Mouse (Mus musculus): ENCODE data around the gene Cdon.
A peak's percentile ranks its signal among the peaks of the same experiment; 100 is the strongest.

The Cdon gene

DNA sequence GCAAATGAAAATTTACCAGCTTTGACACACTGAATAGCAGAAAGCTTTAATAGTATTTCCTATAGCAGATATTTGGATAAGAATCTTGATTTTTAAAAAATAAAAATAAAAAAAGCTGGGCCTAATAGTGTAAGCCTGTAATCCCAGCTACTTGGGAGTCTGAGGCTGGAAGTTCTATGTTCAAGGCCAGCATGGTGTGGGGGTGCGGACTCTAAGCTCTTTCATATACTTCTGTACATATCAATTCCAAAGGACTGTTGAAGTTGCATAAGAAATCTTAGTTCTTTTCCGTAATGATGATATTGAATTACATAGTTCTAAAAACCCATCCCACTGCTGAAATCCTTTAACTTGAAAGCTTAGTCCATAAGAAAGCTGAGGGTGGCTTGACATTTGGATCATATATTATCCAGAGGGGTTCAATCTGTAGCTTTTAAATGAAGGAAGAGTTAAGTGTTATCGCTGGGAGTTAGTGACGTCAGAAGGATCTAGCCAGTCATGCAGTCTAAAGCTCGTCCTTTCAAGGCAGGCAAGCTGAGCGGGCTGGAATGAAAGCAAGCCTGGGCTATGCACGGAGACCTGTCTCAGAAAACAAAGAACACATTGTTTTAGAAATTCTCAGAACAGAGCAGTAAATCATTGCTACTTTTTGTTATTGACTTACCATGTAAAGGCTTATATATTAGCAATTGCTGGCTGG, 72.3 kb downstream of the Cdon start:
- DNase-seq (ENCODE audit: low read depth, low spot score) = no peak

DNA sequence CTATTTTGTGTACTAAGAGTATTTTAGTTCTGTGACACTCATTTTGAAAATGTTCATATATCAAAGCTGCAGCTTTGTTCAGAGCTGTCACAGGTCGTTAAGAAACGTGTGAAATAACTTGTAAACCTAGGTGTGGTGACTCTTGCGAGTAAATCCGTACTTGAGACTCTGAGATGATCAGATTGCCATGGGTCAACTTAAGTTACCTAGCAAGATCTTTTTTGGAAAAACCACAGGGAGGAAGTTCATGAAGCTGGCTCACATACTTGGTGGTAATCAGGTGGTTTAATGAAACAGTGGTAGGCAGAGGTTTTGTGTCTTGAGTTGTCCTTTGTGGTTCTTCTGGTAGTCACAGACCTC, 72.8 kb downstream of the Cdon start:
- no peak for DNase-seq (ENCODE audit: low read depth, low spot score)

DNA sequence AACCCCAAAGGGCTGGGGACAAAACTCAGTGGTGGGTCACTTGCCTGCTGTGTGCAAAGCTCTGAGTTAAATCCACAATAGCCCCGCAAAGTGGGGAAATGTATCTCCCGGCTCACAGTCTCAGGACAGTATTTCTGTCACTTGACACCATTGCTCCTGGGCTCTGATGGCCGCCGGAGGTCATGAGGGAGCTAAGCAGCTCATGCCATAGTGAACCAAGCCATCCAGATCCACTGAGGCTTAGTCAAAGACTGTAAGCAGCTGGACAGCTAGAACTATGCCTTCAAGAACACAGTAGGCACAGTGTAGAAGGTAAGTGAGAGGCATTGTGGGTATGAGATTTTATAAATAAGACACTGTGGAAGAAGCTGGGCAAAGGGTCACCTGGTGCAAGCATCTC, 74.0 kb downstream of the Cdon start:
- no peak for DNase-seq (ENCODE audit: low read depth, low spot score)

DNA sequence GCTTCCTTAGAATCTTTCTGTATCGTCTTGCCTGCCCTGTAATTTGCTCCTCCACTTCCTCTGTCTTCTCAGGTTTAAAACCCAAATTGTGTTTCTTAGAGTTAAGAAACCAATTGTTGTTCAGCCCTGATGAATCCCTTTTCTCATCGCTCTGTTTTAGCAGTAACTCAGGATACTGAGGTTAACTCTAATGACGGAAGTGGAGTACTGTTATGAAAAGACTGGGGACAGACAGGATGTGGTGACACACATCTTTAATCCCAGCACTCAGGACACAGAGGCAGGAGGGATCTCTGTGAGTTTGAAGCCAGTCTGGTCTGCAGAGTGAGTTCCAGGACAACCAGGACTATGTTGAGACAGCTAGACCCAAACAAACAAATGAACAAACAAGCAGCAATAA, 74.5 kb downstream of the Cdon start:
- DNase-seq (ENCODE audit: low read depth, low spot score) = no peak

DNA sequence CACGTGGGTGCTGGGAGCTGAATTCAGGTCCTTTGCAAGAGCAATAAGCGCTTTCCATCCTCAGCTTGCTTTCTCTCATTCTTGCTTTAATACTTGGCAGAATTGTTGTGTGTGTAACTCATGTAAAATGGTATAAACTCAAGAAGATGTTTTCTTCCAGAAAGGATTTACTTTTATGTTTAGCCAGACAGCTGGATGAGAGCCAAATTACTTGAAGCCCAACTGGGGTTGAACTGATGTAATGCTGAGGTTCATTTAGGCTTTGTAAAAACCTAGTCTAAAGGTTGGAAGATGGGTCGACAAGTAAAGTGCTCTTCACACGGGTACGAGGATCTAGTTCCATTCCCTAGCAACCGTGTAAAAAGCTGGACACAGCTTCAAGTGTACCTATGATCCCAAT, 79.0 kb downstream of the Cdon start:
- DNase-seq (ENCODE audit: low read depth, low spot score) = no peak

DNA sequence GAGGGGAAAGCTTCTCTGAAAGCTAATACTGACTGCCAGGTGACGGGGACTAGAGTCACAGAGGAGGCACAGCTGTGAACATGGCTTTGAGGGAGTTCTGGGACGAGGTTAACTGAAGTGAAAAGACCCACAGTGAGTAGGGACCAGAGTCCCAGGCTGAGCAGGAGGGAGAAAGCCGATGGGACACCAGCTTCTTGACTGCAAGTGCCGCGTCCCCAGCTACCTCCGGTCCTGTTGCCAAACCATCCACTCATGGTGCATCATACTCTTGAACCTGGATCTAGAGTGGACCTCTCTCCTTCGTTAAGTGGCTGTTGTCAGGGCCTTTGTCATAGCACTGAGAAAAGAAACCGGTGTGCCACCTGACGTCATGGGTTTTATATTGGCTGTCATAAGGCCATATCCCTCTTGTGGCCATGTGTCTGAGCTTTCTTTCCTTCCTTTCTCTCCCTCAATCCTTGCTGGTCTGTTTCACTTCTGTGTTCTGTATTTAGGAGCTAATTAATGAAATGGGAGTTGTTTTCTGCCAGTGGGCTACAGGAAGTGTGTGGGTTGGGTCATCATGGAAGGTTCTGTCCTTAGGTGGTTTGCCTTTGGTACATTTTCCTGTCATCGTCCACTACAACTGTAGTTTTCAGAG, 81.6 kb downstream of the Cdon start:
- DNase-seq (ENCODE audit: low read depth, low spot score) = no peak

DNA sequence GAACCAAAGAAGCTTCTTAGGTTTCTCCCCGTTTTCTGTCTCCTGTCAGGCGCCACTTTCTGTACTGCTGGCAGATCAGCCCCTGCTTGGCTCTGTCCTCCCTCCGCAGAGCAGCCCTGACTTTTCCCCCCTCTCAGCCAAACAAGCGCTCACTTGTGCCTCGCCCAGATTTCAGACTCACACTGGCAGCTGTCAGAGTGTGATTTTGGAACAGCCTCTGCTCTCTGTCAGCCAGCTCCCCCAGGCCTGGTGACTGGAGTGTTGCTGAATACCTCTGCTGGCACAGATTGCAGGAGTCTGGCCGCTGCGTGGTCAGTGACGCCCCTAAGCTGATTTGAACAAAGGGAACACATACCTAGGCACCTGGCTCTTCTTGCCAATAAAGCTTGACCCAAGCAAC, 87.3 kb downstream of the Cdon start:
- DNase-seq (ENCODE audit: low read depth, low spot score) = no peak

DNA sequence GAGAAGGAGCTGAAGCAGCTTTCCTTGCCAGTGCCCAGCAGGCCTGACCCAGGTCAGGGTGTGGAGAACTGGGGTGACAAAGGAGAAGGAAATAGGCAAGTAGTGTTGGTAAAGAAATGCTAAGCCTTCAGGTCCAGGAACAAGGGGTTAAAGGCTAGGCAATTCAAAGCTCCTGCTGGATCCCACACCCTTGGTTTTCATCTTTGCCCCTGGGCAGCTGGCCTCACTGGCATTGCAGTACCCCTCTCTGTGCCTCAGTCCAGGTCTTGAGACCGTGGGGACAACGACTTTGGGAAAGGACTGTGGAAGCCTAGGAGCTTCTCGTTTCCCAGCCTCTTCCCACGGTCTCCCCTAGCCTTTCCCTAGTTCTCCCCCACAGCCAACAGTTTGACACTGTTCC, 93.0 kb downstream of the Cdon start:
- DNase-seq (ENCODE audit: low read depth, low spot score) = no peak

DNA sequence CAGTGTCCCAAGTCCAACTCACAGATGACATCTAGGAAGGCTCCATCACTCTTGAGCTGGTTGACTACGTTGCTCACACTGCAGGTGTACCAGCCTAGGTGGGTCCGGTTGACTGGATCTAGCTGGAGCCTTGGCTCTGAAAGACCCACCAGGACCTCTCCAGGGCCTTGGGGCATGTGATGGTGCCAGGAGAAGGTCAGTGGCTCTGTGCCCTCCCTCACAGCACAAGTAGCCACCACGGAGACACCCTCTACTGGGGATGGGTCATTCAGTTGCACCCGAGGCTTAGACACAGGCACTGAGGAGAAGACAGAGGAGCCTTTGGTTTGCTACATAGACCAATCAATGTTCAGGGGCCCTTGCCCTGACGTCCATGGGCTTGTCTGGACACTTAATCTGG, 95.3 kb downstream of the Cdon start:
- DNase-seq (ENCODE audit: low read depth, low spot score) = no peak

DNA sequence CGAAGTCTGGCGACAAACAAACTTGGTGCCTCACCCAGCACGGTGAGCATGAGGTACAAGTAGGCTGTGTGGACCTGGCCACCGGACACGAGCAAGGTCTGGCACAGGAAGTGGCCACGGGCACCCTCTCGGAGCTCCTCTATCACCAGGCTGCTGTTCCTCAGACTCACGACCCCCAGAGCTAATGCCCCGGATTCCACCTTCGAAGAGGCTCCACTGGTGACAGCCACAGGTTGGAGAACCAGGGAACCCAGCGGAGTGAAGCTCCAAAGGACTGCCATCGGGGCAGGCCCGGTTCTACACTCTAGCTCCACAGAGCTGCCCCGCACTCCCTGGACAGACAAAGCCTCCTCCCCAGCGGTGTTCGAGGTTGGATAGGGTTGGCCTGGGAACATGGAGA, 95.8 kb downstream of the Cdon start:
- no peak for DNase-seq (ENCODE audit: low read depth, low spot score)

DNA sequence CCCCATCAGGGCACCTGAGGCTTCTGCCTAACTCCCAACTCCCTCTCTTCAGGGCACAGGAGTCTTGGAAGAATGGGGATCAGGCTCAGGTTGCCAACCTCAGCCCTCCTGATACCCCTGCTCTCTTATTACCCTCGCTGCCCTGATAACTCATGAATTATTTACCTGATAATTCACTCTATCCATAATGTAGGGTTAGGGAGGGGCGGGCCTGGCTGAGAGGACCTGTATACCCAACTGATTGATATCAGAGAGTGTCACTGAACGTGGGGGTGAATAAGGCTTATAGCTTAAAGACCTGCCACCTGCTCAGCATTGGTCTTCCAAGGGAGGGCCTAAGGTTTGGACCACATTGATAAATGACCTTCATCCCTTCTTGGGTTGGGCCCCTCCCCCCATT, 97.2 kb downstream of the Cdon start, which contains the start of gene Gm1113:
Gm1113 (minus strand) TSS at position 101 of the 400 bp plus-strand sequence.
- DNase-seq (ENCODE audit: low read depth, low spot score) = no peak

DNA sequence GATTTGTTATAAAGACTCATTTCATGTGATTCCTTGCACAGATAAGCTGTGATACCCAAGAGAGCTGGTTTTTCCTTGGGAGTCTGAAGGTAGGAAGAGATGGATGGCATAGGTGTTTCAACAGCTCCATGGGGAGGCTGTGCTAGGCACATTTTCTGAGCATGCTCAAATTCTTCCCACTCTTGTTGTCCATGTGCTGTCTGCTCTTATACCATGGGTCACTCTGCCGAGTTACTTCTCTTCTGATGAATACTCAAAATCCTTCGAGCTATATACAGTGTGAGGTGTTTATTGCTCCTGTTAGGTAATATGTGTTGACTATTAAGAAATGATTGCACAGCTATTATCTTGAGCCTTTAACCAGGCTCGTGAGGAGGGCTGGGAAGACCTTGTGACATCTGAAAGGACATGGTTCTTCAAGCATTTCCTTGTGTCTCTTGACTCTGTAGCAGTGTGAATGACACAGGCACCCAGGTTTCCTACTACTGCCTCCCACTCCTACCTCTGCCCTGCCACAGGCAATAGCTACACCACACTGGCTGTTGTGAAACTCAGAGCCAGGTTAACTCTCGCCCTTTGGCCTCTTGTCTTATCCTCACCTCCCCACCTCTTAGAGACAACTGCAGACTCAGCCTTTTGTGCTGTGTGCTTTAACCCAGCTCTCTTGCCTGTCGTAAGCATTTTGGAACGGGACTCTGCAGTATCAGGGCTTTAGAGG, 99.9 kb downstream of the Cdon start:
- DNase-seq (ENCODE audit: low read depth, low spot score) = no peak

DNA sequence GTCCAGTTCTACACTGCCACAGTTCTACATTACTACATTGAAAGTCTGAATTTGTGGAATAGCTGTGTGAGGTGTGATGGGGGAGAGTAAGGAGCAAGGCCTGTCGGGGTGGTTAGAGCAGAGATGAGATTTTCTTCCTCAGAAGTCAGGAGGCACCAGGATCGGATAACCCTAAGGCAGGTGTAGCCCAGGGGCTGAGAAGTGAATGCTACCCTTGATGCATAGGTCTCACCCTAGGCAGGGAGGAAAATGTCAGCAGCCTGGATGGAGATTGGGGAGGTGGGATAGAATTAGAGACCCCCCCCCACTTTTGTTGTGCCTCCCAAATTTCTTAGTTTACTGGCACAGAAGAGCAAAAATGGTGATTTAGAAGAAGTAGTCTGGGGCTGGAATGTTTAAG, 101.3 kb downstream of the Cdon start:
- no peak for DNase-seq (ENCODE audit: low read depth, low spot score)

DNA sequence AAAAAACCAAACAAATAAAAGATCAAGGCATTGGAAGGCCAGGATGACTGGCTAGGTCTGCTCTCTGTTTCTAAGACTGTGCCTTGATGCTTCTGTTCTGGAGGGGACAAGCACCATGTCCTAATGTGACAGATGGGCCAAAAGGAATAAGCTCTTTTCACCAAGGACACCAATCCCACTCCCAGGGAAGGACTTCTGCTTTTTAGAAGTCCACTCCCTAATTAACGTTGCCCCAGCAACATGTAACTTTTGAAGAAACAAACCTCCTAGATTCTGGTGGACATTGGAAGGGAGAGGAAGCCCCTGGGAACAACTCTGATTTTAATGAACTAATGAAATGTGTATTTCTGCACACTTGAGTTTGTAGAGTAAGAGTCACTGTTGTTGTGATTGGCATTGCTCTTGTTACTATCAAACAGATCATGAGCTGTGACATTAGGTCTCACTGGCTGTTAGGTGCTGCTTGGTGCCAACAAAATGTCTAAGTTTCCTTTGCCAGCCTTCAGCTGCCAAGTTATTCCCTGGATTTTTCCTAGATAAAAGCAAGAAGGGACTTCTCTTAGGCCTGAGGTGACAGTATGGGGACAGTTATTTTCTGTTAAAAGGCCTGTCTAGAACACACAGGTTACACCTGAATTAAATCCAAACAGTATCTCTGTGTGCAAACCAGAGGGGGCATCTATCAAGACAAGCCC, 102.0 kb downstream of the Cdon start:
- DNase-seq (ENCODE audit: low read depth, low spot score) = no peak

DNA sequence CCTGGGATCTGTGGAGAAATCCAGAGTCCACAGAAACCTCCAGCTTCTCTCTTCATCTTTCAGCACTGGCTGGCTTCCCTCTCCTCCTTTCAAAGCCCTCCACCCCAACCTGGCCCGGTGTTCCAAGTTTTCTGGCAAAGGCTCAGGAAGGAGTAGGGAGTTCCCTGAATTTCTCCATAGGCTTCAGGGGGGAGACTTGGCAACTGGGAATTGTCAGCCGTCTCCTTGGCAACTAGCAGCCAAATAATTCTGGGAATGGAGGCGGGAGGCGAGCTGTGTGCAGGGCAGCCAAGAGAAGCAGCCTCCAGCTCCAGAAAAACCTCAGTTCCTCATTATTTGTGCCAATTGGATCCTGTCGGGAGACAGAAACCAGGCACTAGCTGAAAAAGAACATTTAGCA, 102.6 kb downstream of the Cdon start:
- peak; percentile 16 for DNase-seq (ENCODE audit: low read depth, low spot score)

DNA sequence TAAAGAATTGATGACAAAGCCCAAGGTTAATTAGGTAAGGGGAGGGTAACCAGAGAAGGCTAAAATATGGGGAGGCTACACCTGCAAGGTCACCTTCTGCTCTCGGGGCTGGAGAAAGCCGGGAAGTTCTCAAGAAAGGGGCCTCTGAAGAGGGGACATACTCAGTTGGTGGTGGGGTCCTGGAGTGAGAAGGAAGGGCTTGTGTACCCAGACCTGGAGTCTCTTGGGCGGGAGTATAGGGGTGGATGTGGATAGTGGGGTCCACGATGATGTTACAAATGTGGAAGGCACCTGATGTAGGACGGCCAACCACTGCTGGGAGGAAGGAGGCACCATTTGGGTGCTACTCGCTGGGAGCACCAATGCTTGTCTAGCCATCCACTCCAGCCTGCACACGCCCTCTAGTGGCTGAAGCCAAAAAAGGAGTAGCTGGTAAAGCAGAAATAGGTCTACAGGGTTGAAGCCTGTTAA, 103.0 kb downstream of the Cdon start:
- peak; percentile 68 for DNase-seq (ENCODE audit: low read depth, low spot score)

DNA sequence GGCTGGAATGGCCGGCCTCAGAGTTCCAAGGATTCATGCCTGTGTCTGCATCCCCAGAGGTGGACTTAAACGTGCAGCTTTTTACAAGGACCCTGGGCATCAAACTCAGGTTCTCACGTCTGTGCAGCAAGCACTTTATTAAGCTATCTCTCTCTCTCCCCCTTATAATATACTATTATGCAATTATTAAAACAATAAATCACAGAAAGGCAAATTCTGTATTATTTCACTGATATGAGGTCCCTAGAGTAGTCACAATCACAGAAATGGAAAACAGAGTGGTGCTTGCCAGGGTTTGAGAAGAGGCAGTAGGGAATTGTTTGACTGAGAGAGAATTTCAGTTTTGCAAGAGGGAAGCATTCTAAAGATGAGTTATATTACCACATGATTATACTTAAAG, 108.2 kb downstream of the Cdon start:
- no peak for DNase-seq (ENCODE audit: low read depth, low spot score)

DNA sequence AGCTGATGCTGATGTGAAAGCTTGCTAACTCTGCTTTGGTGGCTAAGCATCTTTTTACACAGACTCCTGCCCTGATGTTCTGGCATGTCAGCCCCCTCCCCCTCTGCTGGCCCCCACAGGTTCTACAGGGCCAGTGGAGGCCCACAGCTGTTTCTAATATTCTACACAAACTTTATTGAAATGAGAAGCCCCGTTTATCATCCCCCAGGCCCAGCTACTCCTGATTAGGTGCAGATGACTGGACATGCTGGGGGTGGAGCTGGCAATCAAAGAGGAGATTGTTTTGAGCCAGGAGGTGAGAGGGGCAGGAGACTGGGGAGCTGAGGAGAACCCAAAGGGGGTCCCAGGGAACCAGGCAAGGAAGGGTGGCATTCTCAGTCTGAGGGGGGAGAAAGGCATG, 108.9 kb downstream of the Cdon start:
- no peak for DNase-seq (ENCODE audit: low read depth, low spot score)

DNA sequence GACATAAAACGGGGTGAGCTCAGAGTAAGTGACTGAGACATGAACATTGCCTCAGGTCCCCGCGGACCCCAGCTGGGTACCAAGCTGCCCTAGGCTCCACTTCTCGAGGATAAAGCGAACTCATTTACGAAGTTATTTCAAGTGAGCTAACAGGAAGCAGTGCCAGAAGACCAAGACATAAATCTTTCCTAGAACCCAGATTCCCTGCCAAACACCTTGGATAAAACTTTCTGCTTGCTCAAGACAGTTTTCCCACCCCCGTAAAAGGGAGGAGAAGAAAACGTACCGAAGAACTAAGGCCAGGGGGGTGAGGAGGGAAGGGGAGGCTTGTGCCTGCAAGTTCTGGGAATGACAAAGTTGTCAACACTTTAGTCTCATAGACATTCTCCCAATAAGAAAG, 112.3 kb downstream of the Cdon start:
- DNase-seq (ENCODE audit: low read depth, low spot score) = no peak

DNA sequence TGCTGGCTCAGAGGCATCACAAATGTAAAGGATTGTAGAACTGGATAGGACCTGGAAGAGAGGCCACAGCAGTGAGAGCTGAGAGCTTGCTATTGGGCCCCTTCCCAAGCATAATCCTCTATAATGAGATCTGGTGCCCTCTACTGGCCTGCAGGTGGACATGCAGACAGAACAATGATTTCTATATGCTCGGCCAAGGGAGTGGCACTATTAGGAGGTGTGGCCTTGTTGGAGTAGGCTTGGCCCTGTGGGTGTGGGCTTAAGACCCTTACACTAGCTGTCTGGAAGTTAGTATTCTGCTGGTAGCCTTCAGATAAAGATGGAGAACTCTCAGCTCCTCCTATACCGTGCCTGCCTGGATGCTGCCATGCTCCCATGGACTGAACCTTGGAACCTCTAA, 114.2 kb downstream of the Cdon start:
- peak; percentile 87 for DNase-seq (ENCODE audit: low read depth, low spot score)

DNA sequence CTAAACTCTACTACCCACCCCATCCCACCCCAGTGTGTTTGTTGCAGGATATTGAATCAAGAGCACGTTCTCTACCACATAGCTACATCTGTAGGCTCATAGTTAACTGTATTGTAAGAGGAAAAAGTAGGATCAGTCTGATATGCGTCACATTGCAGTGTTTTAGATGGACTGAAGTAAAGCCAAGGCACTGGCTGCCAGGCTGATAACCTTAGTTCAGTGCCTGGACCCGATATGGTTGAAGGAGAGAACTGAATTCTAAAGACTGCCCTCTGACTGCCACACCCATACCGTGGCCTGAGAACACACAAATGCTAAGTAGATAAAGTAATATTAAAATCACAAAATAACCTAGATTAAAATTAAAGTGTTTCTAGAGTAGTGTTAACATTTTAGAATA, 114.9 kb downstream of the Cdon start:
- no peak for DNase-seq (ENCODE audit: low read depth, low spot score)

DNA sequence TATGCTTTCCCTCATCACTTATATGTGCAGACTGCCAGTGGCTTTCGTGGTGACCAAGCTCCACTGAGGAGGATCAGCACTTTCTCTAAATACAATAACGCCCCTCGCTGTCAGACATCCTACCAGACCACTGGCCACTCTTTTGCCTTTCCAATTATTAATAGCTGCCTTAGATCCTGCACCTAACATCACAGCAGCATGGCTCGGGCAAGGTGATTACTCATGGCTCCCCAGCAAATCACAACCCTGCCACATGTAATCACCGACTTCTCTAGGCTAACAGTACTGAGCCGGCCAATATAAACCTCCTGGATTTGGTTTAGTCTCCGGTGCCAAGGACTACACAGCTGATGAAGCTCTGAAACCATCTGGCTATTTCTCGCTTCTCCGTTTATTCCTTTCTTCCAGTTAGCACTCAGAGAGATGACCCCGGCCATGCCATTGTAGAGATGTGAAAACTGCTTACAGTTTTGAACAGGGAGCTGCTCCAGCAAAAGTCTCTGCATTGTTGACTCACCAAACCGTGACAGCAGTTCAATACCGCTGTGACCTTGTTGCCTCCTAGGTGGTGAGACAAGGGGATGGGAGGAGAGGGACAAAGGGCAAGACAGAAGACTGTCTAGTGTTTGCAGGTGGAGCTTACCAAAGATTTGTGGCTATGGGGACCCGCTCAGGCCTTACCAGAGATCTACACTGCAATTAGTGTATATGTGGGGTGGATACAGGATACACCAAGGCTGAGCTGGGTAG, 118.2 kb downstream of the Cdon start:
- no peak for DNase-seq (ENCODE audit: low read depth, low spot score)

Data from ZHBTc4 (cell line).